ENCODE assay signal across 10 mouse cellular contexts in the genomic region with DNA sequence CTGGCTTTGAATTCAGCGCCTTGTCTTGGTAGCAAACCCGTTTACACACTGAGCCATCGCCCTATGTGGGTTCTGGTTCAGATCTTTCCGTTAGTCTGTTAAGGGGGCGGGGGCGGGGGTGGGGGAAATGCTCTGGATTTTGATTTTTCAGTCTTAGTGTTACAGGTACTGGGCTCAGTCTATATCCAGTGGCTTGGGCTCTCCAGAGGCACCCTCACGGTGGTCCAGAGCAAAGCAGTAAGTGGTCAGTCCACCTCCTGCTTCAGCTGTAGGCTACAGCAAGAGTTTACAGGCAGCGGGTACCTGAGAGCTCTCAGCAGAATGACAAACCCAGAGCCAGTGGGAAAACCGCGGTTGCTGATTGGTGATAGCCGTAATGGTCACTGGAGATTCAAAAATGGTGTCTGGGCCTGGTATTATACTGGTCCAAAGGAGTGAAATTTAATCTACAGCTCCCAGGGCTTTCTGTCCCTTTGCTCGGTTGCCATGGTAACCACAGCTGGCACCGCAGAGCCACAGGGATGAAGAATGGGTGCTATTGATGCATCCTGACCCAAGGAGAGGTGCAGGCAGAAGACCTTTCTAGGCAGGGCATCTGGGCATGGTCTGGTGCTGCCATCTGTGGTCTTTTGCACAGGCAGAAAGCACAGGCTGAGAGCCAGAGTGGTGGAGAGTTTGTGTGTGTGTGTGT. TPM values are rescaled to one million over a fixed set of nuclear protein-coding genes. Genes with fewer than 3 reads are reported as not detected.
DNase-seq lines count a peak whose midpoint lies in the region; ATAC-seq lines count a peak whose summit lies in the region.
"Had no signal": no experiment of that assay in that cellular context is flagged by ENCODE, and none has a peak within 500 bp of the region (broad histone marks: within the 10 kb centered on the region; RNA-seq: fewer than 3 reads in every experiment).

No protein-coding gene starts in this region.

- no peak overlapping the region for H3K27ac ChIP-seq in forebrain, embryonic 16.5 days (ENCODE audit: low read length)

- H3K9ac ChIP-seq in forebrain, embryonic 16.5 days (replicated peaks; ENCODE audit: low read depth, low read length): no peak overlapping the region

- no peaks in the 10 kb centered on the region for H3K9me3 ChIP-seq in forebrain, embryonic 16.5 days (ENCODE audit: control insufficient read depth, low read length)

- H3K36me3 ChIP-seq in forebrain, embryonic 16.5 days (ENCODE audit: control insufficient read depth, insufficient read depth): no peaks in the 10 kb centered on the region

- DNase-seq in embryo, embryonic 10 days (ENCODE audit: low spot score): peak; percentile 35
- DNase-seq in embryo, embryonic 9.5 days (ENCODE audit: extremely low spot score): no peak
- peak; percentile 45 for DNase-seq in Muller cell, postnatal 12 days (ENCODE audit: inconsistent ontology term)
- DNase-seq in layer of hippocampus, postnatal 36 days: peak; percentile 28 to 40
- DNase-seq in left cerebral cortex, adult 9 months (ENCODE audit: low spot score in 2 of 2): no peak
- DNase-seq in ovary, postnatal 36 days (ENCODE audit: low spot score): no peak
- no peak for DNase-seq in thymus, adult 18-20 months
- DNase-seq: cerebellum, adult 11 months; heart, postnatal 36 days had no signal

- H3K4me1 ChIP-seq in forebrain, embryonic 16.5 days (replicated peaks; ENCODE audit: control insufficient read depth, insufficient read depth, low read length): peaks cover 18% of the 10 kb centered on the region

- peak; percentile 75 for ATAC-seq in forebrain, embryonic 16.5 days

- no peak overlapping the region for H3K4me2 ChIP-seq in forebrain, embryonic 16.5 days (ENCODE audit: low read length)

- no peaks in the 10 kb centered on the region for H3K27me3 ChIP-seq in forebrain, embryonic 16.5 days (replicated peaks; ENCODE audit: control insufficient read depth, insufficient read depth, low read length)

- H3K4me3 ChIP-seq in forebrain, embryonic 16.5 days (replicated peaks; ENCODE audit: low read length): no peak overlapping the region

- 42% methylated on average over 13 of the region's 13 CpGs for WGBS in forebrain, embryonic 16.5 days

RNA-seq across cellular contexts. Expression of gene Asap3, which starts 17.5 kb away (rescaled TPM):
- 3.7 and 4.1 TPM in 2 replicates for polyA plus RNA-seq in forebrain, embryonic 16.5 days (2015; fragmentation: Nextera tagmentation; extraction: Ambion mirVana)
- 1 to 10 TPM; 3.1 to 3.2 TPM for total RNA-seq in layer of hippocampus, postnatal 36 days (2021)

RNA-seq across cellular contexts. Expression of gene Tcea3, which starts 23.8 kb away (rescaled TPM):
- polyA plus RNA-seq in forebrain, embryonic 16.5 days (2015; fragmentation: Nextera tagmentation; extraction: Ambion mirVana): 0.44 and 1.2 TPM in 2 replicates
- total RNA-seq in layer of hippocampus, postnatal 36 days (2021): under 1 TPM; 0.27 to 0.30 TPM

RNA-seq across cellular contexts. Expression of gene E2f2, which starts 51.5 kb away (rescaled TPM):
- polyA plus RNA-seq in forebrain, embryonic 16.5 days (2015; fragmentation: Nextera tagmentation; extraction: Ambion mirVana): 3.9 and 4.3 TPM in 2 replicates
- total RNA-seq in layer of hippocampus, postnatal 36 days (2021): under 1 TPM; 0.63 to 0.72 TPM

Comparison
In these comparisons a context has a peak if more than half of its experiments do, and no peak if none do; other contexts are left out.
1. DNase-seq: peak in embryo, embryonic 10 days (single experiment), Muller cell, postnatal 12 days (single experiment) and layer of hippocampus, postnatal 36 days (2 of 2); none in embryo, embryonic 9.5 days (single experiment), left cerebral cortex, adult 9 months (0 of 2), ovary, postnatal 36 days (single experiment) and thymus, adult 18-20 months (0 of 2).